Mouse (Mus musculus) megakaryocyte, adult 5-6 weeks (primary cell): Measurements from ENCODE around the gene Grid2. TPM values are rescaled to one million over a fixed set of nuclear protein-coding genes. Genes with fewer than 3 reads are reported as not detected.

Experiments
- ATAC-seq: 2 replicates; pipeline ENCODE4 v1.8.0; 2016; ENCODE audit warnings: mild to moderate bottlenecking, inconsistent platforms; ENCODE audit not compliant: poor library complexity, severe bottlenecking
- total RNA-seq, 2 experiments: library from RNA; stranded (forward) in 1 of 2; stranded (reverse) in 1 of 2; fragments of 153-499, 151-499 nt in 1 of 2; fragments of 221-1000, 200-1000 nt in 1 of 2; gene quantifications; 2 replicates each; pipeline versions ENCODE4 v1.2.3 to v1.2.4; 2015 to 2017

Grid2 gene
- total RNA-seq, 2 experiments from 2014 or later, result not detected

- no peak for ATAC-seq
Measured at GRCm38 (mm10) chr6:63590681-63591080, 335.0 kb downstream of the Grid2 start.

GRCm38 (mm10) chr6:63609570-63609969 lies 353.9 kb downstream of the Grid2 start:
- ATAC-seq, result no peak

GRCm38 (mm10) chr6:63635970-63636369 lies 380.3 kb downstream of the Grid2 start:
- no peak for ATAC-seq

GRCm38 (mm10) chr6:63659423-63659822 lies 403.7 kb downstream of the Grid2 start:
- ATAC-seq, result no peak

GRCm38 (mm10) chr6:63685689-63686088 lies 430.0 kb downstream of the Grid2 start:
- no peak for ATAC-seq

- no peak for ATAC-seq
Measured at GRCm38 (mm10) chr6:63701684-63702083, 446.0 kb downstream of the Grid2 start.

- no peak for ATAC-seq
Measured at GRCm38 (mm10) chr6:63733740-63734139, 478.1 kb downstream of the Grid2 start.

GRCm38 (mm10) chr6:63762535-63762934 lies 506.9 kb downstream of the Grid2 start:
- ATAC-seq, result no peak

- ATAC-seq, result no peak
Measured at GRCm38 (mm10) chr6:63794679-63795078, 539.0 kb downstream of the Grid2 start.

- no peak for ATAC-seq
Measured at GRCm38 (mm10) chr6:63820236-63820635, 564.6 kb downstream of the Grid2 start.

- ATAC-seq, result no peak
Measured at GRCm38 (mm10) chr6:63862628-63863027, 607.0 kb downstream of the Grid2 start.

- ATAC-seq, result no peak
Measured at GRCm38 (mm10) chr6:63877088-63877764, 621.5 kb downstream of the Grid2 start.

GRCm38 (mm10) chr6:63877765-63878345 lies 622.2 kb downstream of the Grid2 start:
- ATAC-seq, result no peak

- ATAC-seq, result no peak
Measured at GRCm38 (mm10) chr6:63894714-63895113, 639.0 kb downstream of the Grid2 start.

- ATAC-seq, result no peak
Measured at GRCm38 (mm10) chr6:63898171-63898570, 642.5 kb downstream of the Grid2 start.

- no peak for ATAC-seq
Measured at GRCm38 (mm10) chr6:63917035-63917570, 661.4 kb downstream of the Grid2 start.

GRCm38 (mm10) chr6:63921951-63922350 lies 666.3 kb downstream of the Grid2 start:
- ATAC-seq, result no peak

GRCm38 (mm10) chr6:63931201-63931600 lies 675.5 kb downstream of the Grid2 start:
- no peak for ATAC-seq

- no peak for ATAC-seq
Measured at GRCm38 (mm10) chr6:63946721-63947120, 691.0 kb downstream of the Grid2 start.

GRCm38 (mm10) chr6:63963789-63964188 lies 708.1 kb downstream of the Grid2 start:
- ATAC-seq, result no peak

- ATAC-seq, result no peak
Measured at GRCm38 (mm10) chr6:63964269-63964668, 708.6 kb downstream of the Grid2 start.

GRCm38 (mm10) chr6:63964735-63965134 lies 709.1 kb downstream of the Grid2 start:
- ATAC-seq, result no peak
